Mouse (Mus musculus) embryonic facial prominence, embryonic 11.5 days (tissue): ENCODE measurements around the gene Cdk17. TPM values are rescaled to one million over a fixed set of nuclear protein-coding genes. Genes with fewer than 3 reads are reported as not detected.
A peak's percentile ranks its signal among the peaks of the same experiment; 100 is the strongest.

ENCODE experiments used
- ATAC-seq: fragments of 200-750 bp; cut with Nextera tagmentation; replicated peaks from 2 replicates; pipeline ENCODE4 v1.8.0; 2017; ENCODE audit warnings: low read depth; ENCODE audit not compliant: insufficient number of reproducible peaks, low FRiP score, low TSS enrichment
- DNase-seq: peaks from one replicate; pipeline ENCODE4 v3.0.0-alpha.2; 2015; ENCODE audit warnings: low spot score
- H3K27ac ChIP-seq: fragments of 300-500 bp; sonication (generic); replicated peaks from 2 replicates; pipeline ENCODE4 v1.5.1; 2014; ENCODE audit warnings: mild to moderate bottlenecking, low read depth, low read length, control low read depth
- H3K27me3 ChIP-seq: fragments of 300-500 bp; sonication (generic); 2 replicates; pipeline ENCODE4 v1.6.1; 2014; ENCODE audit warnings: mild to moderate bottlenecking, low read length, moderate library complexity, mixed read lengths; ENCODE audit not compliant: control insufficient read depth, insufficient read depth
- H3K36me3 ChIP-seq: fragments of 300-500 bp; sonication (generic); replicated peaks from 2 replicates; pipeline ENCODE4 v1.6.1; 2014; ENCODE audit warnings: low read depth, mild to moderate bottlenecking, low read length, moderate library complexity, mixed read lengths; ENCODE audit not compliant: control insufficient read depth, insufficient read depth
- H3K4me1 ChIP-seq: fragments of 300-500 bp; sonication (generic); 2 replicates; pipeline ENCODE4 v1.6.1; 2014; ENCODE audit warnings: low read length, mixed read lengths; ENCODE audit not compliant: control insufficient read depth, insufficient read depth
- H3K4me2 ChIP-seq: fragments of 300-500 bp; sonication (generic); 2 replicates; pipeline ENCODE4 v1.6.1; 2014; ENCODE audit warnings: low read depth, mild to moderate bottlenecking, control low read depth, low read length, moderate library complexity
- H3K4me3 ChIP-seq: fragments of 300-500 bp; sonication (generic); 2 replicates; pipeline ENCODE4 v1.5.1; 2014; ENCODE audit warnings: low read depth, low read length, control low read depth
- H3K9ac ChIP-seq: fragments of 300-500 bp; sonication (generic); replicated peaks from 2 replicates; pipeline ENCODE4 v1.6.1; 2014; ENCODE audit warnings: mild to moderate bottlenecking, control low read depth, low read length
- H3K9me3 ChIP-seq: fragments of 300-500 bp; sonication (generic); replicated peaks from 2 replicates; pipeline ENCODE4 v1.6.1; 2016; ENCODE audit warnings: mild to moderate bottlenecking, low read length, inconsistent platforms, mixed read lengths; ENCODE audit not compliant: control insufficient read depth
- WGBS: fragments of 180-500 bp; shearing (Covaris S2); extraction: QIAGEN DNeasy Blood & Tissue Kit; methylation state at CpG from one replicate; pipeline ENCODE4 v1.1.7; 2014; 5-methylcytosine and 5-hydroxymethylcytosine counted together
- polyA plus RNA-seq: library from polyadenylated mRNA; unstranded; fragments of >200 nt; fragmentation: Nextera tagmentation; extraction: Ambion mirVana; gene quantifications from 2 replicates; pipeline ENCODE4 v1.2.1, GENCODE M21; 2014

Gene Cdk17
- polyA plus RNA-seq, 1 experiment from 2014 or later = 27.8 TPM

DNA sequence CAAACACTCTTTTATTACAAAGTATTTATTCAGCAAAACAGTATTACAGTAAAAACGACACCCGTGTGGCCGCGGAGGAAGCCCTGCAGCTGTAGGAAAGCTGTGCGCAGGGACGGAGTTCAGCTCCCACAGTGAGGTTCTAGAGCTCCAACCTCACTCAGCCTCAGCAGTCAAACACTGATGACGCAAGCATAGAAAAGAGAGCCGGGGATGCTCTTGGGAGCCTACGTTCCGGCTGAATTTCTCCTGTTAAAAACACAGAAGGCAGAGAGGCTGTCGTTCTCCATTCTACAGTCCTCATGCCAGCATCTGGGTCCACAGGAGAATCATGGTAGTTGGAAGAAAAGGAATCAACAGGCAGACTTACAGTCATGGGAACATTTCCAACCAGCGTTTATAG is 86.7 kb downstream of the Cdk17 start:
- H3K4me2 ChIP-seq = no peak overlapping the region
- no peak overlapping the region for H3K9ac ChIP-seq
- no peak overlapping the region for H3K27ac ChIP-seq
- no peak for DNase-seq
- H3K9me3 ChIP-seq = no peaks in the 10 kb centered on the region
- no peak for ATAC-seq
- 87% methylated on average over 12 of the region's 12 CpGs for WGBS
- no peak overlapping the region for H3K4me3 ChIP-seq
- H3K4me1 ChIP-seq = no peaks in the 10 kb centered on the region
- no peaks in the 10 kb centered on the region for H3K36me3 ChIP-seq
- no peaks in the 10 kb centered on the region for H3K27me3 ChIP-seq

DNA sequence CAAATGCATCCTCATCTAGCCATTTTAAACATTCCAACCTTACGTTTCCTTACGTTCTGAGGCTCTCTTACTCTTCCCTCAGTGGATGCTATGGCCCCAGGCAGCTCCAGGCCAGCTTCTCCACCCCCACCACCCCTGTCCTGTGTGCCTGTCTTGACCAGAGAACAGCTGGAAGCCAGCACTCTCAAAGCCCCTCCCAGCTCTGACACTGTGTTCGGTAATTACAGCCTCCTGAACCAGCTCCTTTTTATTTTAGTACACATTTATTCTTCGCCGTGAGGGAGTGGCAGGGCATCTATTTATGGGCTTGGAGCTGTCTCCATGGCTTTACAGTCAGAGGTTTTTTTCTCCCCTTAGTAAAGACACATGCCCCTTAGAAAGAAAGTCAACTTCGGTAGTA is 87.2 kb downstream of the Cdk17 start:
- Histone ChIP-seq H3K9ac (no peak overlapping the region), H3K9me3 (no peaks in the 10 kb centered on the region), H3K36me3 (no peaks in the 10 kb centered on the region), H3K27ac (no peak overlapping the region), H3K4me1 (no peaks in the 10 kb centered on the region), H3K4me3 (no peak overlapping the region), H3K27me3 (no peaks in the 10 kb centered on the region), H3K4me2 (no peak overlapping the region)
- DNase-seq (no peak), ATAC-seq (0 out of 2 replicates have a peak, but pooled peaks have one; percentile 50)
- 51% methylated on average over 6 of the region's 6 CpGs for WGBS

DNA sequence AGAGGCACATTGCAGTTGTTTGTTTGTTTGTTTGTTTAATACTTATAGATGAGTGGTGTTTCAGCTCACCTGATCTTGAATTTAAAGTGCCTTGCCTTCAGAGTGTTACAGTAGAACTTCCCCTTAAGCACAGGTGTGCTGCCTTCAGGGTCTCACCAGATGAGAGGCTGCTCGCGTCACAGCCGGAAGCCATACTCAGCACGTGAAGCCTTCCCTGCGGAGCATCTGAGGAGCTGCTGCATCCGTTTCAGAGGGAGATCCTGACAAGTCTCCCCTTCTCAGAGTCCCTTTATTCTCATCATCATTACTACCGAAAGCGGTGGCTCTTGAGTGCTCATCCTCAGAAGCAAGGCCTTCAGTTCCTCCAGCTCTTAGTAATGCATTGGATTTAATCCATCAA is 87.7 kb downstream of the Cdk17 start:
- H3K9ac ChIP-seq = no peak overlapping the region
- no peak overlapping the region for H3K27ac ChIP-seq
- DNase-seq (no peak), ATAC-seq (no peak)
- no peaks in the 10 kb centered on the region for H3K9me3 ChIP-seq
- 72% methylated on average over 8 of the region's 8 CpGs for WGBS
- H3K4me1 ChIP-seq = no peaks in the 10 kb centered on the region
- H3K4me3 ChIP-seq = no peak overlapping the region
- H3K36me3 ChIP-seq = no peaks in the 10 kb centered on the region
- H3K4me2 ChIP-seq = no peak overlapping the region
- H3K27me3 ChIP-seq = no peaks in the 10 kb centered on the region

DNA sequence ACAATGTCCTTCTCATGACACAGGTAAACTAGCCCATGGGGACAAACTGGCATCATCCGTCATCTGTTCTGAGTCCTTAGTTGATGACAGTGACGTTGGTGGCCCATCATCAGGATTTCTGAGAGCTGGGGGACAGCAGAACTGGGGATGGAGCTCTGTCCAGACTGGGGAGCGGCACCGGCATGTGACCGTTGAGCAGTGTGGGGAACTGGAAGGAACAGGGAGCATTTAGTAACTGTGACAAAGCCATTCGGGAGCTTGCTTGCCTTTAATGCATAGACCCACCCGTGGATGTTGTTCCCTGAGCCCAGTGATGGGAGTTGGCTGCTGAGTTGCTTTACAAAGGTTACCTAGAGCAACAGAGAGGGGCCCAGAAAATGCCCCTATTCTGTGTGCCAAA is 89.2 kb downstream of the Cdk17 start:
- Histone ChIP-seq H3K27me3 (no peaks in the 10 kb centered on the region), H3K4me1 (no peaks in the 10 kb centered on the region), H3K4me2 (no peak overlapping the region), H3K36me3 (no peaks in the 10 kb centered on the region), H3K4me3 (no peak overlapping the region), H3K27ac (no peak overlapping the region), H3K9ac (no peak overlapping the region), H3K9me3 (no peaks in the 10 kb centered on the region)
- DNase-seq (no peak), ATAC-seq (no peak)
- 74% methylated on average over 7 of the region's 7 CpGs for whole genome bisulfite sequencing

DNA sequence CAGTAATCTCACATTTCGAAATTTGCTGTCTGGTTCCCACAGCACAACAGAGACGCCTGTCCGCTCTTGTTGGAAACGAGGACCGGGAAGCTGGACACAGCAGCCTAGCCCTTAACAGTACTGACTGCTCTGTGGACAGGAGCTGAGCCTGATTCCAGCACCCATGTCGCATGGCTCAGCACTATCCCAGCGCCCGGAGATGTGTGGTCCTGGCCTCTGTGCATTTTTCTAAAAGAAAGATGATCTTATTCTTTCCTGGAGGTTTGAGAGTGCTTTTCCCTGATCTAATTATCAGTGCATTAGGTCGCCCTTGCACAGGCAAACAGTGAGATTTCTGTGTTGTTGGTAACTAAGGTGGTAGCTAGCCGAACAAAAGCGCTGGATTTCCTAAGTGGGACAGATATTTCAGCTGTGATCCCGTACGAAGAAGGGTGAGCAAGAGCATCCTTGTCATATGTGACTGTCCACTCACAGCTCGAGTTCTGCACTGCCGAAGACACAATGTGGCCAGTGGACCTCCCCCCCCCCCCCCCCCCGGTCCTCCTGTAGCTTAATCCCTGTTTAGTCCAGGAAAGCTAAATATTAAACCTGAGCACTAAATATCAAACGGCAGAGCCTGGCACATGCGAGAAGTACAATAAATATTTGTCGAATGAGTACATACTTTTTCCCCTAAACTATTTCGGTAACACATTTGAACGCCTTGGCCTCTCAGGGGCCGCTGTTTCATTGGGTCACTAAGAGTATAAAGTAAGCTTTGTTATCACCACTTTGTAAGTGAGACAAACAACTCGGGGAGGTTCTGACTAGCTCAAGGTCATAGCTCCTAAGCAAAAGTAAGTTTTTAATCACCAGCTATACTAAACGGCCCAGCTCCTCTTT is 90.0 kb downstream of the Cdk17 start:
- Histone ChIP-seq H3K9me3 (no peaks in the 10 kb centered on the region), H3K4me1 (no peaks in the 10 kb centered on the region), H3K36me3 (no peaks in the 10 kb centered on the region), H3K27me3 (no peaks in the 10 kb centered on the region), H3K9ac (no peak overlapping the region), H3K4me3 (no peak overlapping the region), H3K27ac (no peak overlapping the region), H3K4me2 (no peak overlapping the region)
- ATAC-seq (no peak), DNase-seq (no peak)
- WGBS = 81% methylated on average over 24 of the region's 24 CpGs

DNA sequence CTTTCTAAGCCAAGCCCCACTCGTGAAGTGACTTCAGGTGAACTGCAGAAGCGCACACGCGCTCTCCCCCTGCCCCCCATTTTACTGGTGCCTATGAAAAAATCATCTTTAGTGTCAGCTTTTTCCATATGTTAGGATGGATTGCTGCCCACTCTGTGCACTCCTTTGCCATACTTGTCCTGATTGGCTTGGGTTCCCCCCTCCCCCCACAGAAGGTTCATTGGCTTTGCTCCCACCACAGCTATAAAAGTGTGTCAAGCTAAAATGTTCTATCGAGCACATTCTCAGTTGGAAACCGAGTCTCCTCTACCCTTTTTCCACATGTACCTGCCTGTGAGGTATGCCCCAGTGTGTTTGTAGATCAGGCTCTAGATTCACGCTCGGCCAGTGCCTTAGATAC is 90.8 kb downstream of the Cdk17 start:
- Histone ChIP-seq H3K27ac (no peak overlapping the region), H3K9me3 (no peaks in the 10 kb centered on the region), H3K4me3 (no peak overlapping the region), H3K27me3 (no peaks in the 10 kb centered on the region), H3K4me1 (no peaks in the 10 kb centered on the region), H3K36me3 (no peaks in the 10 kb centered on the region), H3K9ac (no peak overlapping the region), H3K4me2 (no peak overlapping the region)
- DNase-seq = no peak
- no peak for ATAC-seq
- WGBS = 92% methylated on average over 8 of the region's 8 CpGs

DNA sequence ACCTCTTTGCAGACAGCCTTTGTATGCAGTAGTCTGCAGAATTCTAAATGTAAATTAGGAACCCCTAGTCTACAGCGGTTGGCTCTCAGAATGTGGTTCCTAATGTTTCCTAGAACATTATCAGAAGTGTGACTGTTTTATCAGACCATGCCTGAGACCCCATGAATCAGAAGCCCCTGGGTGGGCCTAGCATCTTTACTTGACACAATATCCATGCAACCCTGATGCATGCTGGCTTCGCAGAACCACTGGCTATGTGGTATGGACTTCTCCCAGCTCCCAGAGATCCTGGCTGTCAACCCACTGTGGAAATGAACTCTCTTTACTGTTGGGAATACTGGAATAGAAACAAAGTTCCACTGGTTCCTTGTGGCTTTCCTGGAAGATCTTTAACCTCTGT is 92.0 kb downstream of the Cdk17 start:
- 86% methylated on average over 2 of the region's 2 CpGs for WGBS
- Histone ChIP-seq H3K27me3 (no peaks in the 10 kb centered on the region), H3K27ac (no peak overlapping the region), H3K4me1 (no peaks in the 10 kb centered on the region), H3K9me3 (no peaks in the 10 kb centered on the region), H3K4me2 (no peak overlapping the region), H3K4me3 (no peak overlapping the region), H3K9ac (no peak overlapping the region), H3K36me3 (no peaks in the 10 kb centered on the region)
- DNase-seq (no peak), ATAC-seq (no peak)

DNA sequence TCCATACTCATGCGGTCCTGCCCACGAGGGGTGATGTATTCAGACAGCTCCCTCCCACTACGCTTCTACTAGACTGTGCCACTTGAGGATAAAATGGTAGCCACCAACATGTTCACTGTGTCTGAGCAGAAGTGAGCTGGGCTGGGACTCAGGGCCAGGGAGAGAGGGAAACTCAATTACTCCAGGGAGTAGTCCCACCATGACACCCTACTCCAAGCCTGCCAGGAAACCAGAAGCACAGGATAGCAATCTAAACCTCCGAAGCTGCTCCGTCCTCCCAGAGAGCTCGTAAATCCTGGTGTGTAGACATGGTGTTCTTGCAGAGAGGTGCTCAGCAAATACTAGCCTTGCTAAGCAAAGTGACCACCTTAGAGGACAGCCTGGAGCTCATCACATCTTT is 92.5 kb downstream of the Cdk17 start:
- 92% methylated on average over 6 of the region's 6 CpGs for WGBS
- H3K9me3 ChIP-seq = no peaks in the 10 kb centered on the region
- no peak overlapping the region for H3K27ac ChIP-seq
- no peak overlapping the region for H3K4me2 ChIP-seq
- ATAC-seq (no peak), DNase-seq (no peak)
- H3K36me3 ChIP-seq = no peaks in the 10 kb centered on the region
- no peak overlapping the region for H3K4me3 ChIP-seq
- no peak overlapping the region for H3K9ac ChIP-seq
- no peaks in the 10 kb centered on the region for H3K4me1 ChIP-seq
- H3K27me3 ChIP-seq = no peaks in the 10 kb centered on the region
